Mouse (Mus musculus) heart, adult 2 months (tissue): ENCODE measurements around the gene Ppm1n.

Experiments
- CTCF ChIP-seq: fragments of 200-600 bp; IDR thresholded peaks from 2 replicates; pipeline ENCODE4 v1.8.1; 2022; ENCODE audit warnings: antibody characterized with exemption, mild to moderate bottlenecking, moderate library complexity
- EP300 ChIP-seq: fragments of 200-500 bp; IDR thresholded peaks from 2 replicates; pipeline ENCODE4 v1.6.1; 2011; ENCODE audit warnings: low read depth, low read length, control low read depth; ENCODE audit not compliant: insufficient read depth
- POLR2A ChIP-seq: fragments of 200-500 bp; IDR thresholded peaks from 2 replicates; pipeline ENCODE4 v1.6.1; 2011; ENCODE audit warnings: mild to moderate bottlenecking, low read depth, low read length, control low read depth; ENCODE audit not compliant: insufficient read depth

DNA sequence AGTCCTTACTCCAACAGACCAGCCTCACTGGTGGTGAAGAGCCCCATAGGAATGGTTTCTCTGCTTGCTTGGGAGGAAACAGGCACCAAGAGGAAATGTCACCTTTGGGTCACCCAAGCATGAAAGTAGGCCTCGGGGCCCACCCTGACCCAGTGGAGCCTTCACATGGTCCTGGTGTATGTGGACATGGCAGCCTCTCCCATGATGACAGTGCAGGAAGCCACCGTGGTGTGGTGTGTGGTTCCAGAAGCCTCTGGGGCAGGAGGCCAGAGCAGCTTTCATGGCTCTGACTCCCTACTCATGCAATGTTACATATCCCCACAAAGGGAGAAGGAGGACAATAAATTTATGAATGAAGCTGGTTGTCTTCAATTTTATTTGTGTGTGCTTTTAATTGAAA lies 32.4 kb downstream of the Ppm1n start:
- TF ChIP-seq POLR2A (no peak), CTCF (no peak), EP300 (no peak)
